Mouse (Mus musculus) myocyte (in vitro differentiated cells): ENCODE measurements around the gene Zc3h18.

Experiments
- CEBPB ChIP-seq: IDR thresholded peaks from 2 replicates; pipeline ENCODE4 v1.6.1; 2011; ENCODE audit warnings: mild to moderate bottlenecking, moderate library complexity; ENCODE audit not compliant: poor library complexity, insufficient read depth, severe bottlenecking
- E2F4 ChIP-seq: IDR thresholded peaks from one replicate; pipeline ENCODE4 v1.6.1; 2011; ENCODE audit warnings: mild to moderate bottlenecking, control low read depth, moderate library complexity; ENCODE audit not compliant: insufficient read depth
- MAX ChIP-seq: IDR thresholded peaks from one replicate; pipeline ENCODE4 v1.6.1; 2011; ENCODE audit warnings: low read depth, mild to moderate bottlenecking, control low read depth
- MYOG ChIP-seq, 3 experiments: IDR thresholded peaks; one replicate each; pipeline ENCODE4 v1.6.1; 2011; ENCODE audit warnings: control low read depth in 2 of 3, low read depth in 2 of 3, mild to moderate bottlenecking in 2 of 3; ENCODE audit not compliant: insufficient read length in 2 of 3, control insufficient read depth in 1 of 3, insufficient read depth in 1 of 3
- POLR2A ChIP-seq: IDR thresholded peaks from one replicate; pipeline ENCODE4 v1.6.1; 2011; ENCODE audit warnings: low read depth, mild to moderate bottlenecking, control low read depth, moderate library complexity; ENCODE audit not compliant: insufficient read length
- POLR2AphosphoS2 ChIP-seq: IDR thresholded peaks from one replicate; pipeline ENCODE4 v1.6.1; 2011; ENCODE audit warnings: low read depth, control low read depth; ENCODE audit not compliant: insufficient read length
- TCF12 ChIP-seq: IDR thresholded peaks from one replicate; pipeline ENCODE4 v1.6.1; 2011; ENCODE audit warnings: mild to moderate bottlenecking, control low read depth; ENCODE audit not compliant: poor library complexity, insufficient read depth, severe bottlenecking
- TCF3 ChIP-seq: IDR thresholded peaks from one replicate; pipeline ENCODE4 v1.6.1; 2011; ENCODE audit warnings: low read depth, control low read depth; ENCODE audit not compliant: insufficient read length
- USF1 ChIP-seq: IDR thresholded peaks from one replicate; pipeline ENCODE4 v1.6.1; 2011; ENCODE audit warnings: low read depth, mild to moderate bottlenecking, control low read depth, moderate library complexity

DNA sequence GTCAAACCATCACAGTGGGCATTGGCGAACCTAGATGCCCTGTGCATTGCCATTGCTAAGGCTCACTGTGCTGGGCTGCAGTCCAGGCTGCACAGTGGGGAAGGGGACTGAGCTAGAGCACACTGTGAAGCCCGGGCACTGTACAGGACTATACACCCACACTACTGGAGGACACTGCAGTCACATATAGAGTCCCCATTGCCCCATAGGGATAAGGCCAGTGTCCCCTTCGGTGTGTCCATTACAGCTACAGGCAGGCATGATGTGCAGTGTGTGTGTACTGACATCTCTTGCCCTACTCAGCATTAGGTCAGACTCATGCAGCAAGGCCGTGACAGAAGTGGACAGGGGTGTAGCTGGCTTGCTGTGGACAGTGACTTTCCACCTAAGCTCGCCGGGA lies 34.6 kb upstream of the Zc3h18 start:
- TF ChIP-seq POLR2A (no peak), MAX (no peak), MYOG (IDR thresholded peaks at IDR 0.05; ENCODE audit: control insufficient read depth in 1 of 3, insufficient read depth in 1 of 3, insufficient read length in 2 of 3, low read depth in 2 of 3) (no peak), TCF12 (no peak), USF1 (no peak), E2F4 (no peak), CEBPB (no peak), POLR2AphosphoS2 (no peak), TCF3 (no peak)
